Mouse (Mus musculus): Measurements from ENCODE around the gene Csf2ra. TPM values are rescaled to one million over a fixed set of nuclear protein-coding genes. Genes with fewer than 3 reads are reported as not detected.

Gene Csf2ra
- 31.3 TPM for polyA plus RNA-seq (2015; fragmentation: Illumina TruSeq; extraction: RNeasy Lipid Tissue Mini Kit (QIAGEN cat#74804); ENCODE audit: insufficient read depth, low replicate concordance)

DNA sequence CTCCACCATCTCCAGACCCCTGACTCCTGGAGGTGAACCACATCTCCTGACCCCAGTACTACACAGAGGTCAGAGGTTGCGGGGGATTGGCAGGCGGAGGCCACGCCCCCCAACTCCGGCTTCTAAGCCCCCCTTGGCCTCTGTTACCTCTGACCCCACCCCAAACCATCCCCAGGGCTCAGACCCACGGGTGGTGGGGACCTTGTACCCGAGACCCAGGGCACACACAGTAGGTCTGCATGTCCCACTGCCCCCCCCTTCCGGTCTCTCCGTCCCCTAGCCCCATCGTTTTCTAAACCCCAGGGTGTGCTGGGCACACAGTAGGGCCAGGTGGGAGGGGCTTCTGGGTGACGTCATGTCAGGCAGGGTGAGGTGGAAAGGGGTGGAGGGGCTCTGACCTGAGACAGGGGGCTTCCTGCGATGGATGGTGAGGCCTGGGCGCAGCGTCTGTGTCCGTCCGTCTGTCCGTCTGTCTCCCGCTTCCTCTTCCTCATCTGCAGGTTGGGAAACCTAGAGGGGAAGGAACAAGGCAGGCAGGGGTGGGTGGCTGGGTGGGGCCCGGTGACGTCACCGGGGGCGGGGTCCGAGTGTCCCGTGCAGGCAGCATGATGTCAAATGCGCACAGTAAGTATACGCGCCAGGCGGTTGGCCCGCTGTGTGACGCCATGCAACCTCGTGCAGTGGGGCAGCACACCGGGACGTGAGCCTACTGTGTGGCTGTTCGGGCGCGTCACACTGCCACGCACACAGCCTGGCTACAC is at the start of gene Csf2ra:
Gene Csf2ra (minus strand): TSS at position 489 of the 761 bp plus-strand sequence.

GRCm38 (mm10) chr19:61183590-61183989 is 44.6 kb downstream of the Csf2ra start, which contains the start of gene Gm6020:
TSS of gene Gm6020 (plus strand) at chr19:61183890.

DNA sequence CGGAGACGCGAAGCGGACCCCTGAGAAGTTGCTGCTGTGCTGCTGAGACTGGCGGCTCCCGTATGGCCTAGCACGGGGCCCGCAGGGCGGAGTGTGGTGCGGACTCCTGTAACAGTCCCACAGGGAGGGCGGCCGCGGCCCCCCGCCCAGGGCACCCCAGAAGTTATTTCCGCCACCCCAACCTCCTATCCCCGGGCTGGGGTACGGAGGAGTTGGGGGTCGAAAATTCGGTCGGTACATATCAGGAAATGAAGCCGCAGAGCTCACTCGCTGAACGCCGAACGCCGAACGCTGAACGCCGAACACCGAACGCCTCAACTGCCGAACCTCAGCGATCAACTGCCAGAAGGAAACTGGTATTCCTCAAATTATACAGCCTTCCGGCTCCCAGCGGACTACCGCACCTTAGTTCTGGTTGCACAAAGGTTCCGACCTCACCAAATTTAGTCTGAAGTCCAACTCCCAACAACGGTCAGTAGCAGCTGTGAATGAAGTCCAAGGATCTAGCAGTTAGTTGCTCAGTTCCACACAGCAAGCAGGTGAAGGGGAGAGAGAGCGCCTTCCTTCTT is 52.4 kb downstream of the Csf2ra start, which contains the start of gene Gm7102:
Gene Gm7102 (minus strand): TSS at position 554 of the 569 bp plus-strand sequence.

Other genes with a start within 250 kb of the Csf2ra start
- gene Zfp950, start 87.6 kb downstream of the Csf2ra start, polyA plus RNA-seq (2015; fragmentation: Illumina TruSeq; extraction: RNeasy Lipid Tissue Mini Kit (QIAGEN cat#74804); ENCODE audit: insufficient read depth, low replicate concordance): 126 TPM
- gene Gm7102, start 52.1 kb downstream of the Csf2ra start, polyA plus RNA-seq (2015; fragmentation: Illumina TruSeq; extraction: RNeasy Lipid Tissue Mini Kit (QIAGEN cat#74804); ENCODE audit: insufficient read depth, low replicate concordance): not detected
- not detected for gene Gm6020, start 44.5 kb downstream of the Csf2ra start, polyA plus RNA-seq (2015; fragmentation: Illumina TruSeq; extraction: RNeasy Lipid Tissue Mini Kit (QIAGEN cat#74804); ENCODE audit: insufficient read depth, low replicate concordance)
- not detected for gene Gm21060, start 68.6 kb upstream of the Csf2ra start, polyA plus RNA-seq (2015; fragmentation: Illumina TruSeq; extraction: RNeasy Lipid Tissue Mini Kit (QIAGEN cat#74804); ENCODE audit: insufficient read depth, low replicate concordance)

Data from spleen, adult 10 weeks (tissue).